Mouse (Mus musculus): Measurements from ENCODE around the gene Lrit3. TPM values are rescaled to one million over a fixed set of nuclear protein-coding genes. Genes with fewer than 3 reads are reported as not detected.
"Not testable (repeated sequence)": the region's sequence is repeated elsewhere in the genome, so short reads cannot be mapped to it uniquely, and the experiment has no call there.

Lrit3 gene
- total and polyA plus RNA-seq, 3 experiments: 0.11 TPM; not detected in 2

- Histone ChIP-seq H3K4me3 (ENCODE audit: low read depth, low read length) (no peak overlapping the region), H3K36me3 (replicated peaks) (no peaks in the 10 kb centered on the region), H3K4me1 (ENCODE audit: insufficient read depth, low read depth, low read length) (no peaks in the 10 kb centered on the region), H3K9me3 (replicated peaks) (no peaks in the 10 kb centered on the region), H3K27me3 (ENCODE audit: insufficient read depth, low read length) (no peaks in the 10 kb centered on the region)
- no peak for ATAC-seq (ENCODE audit: extremely low read depth, insufficient number of reproducible peaks, low FRiP score, poor library complexity, severe bottlenecking)
- DNase-seq (ENCODE audit: low spot score): no peak
- TF ChIP-seq TAL1 (conservative IDR thresholded peaks at IDR 0.05; ENCODE audit: low read depth, low read length): no peak
- no peak for TF ChIP-seq GATA1 (IDR thresholded peaks at IDR 0.05; ENCODE audit: borderline replicate concordance, low read length)
- no peak for TF ChIP-seq POLR2AphosphoS5 (IDR thresholded peaks at IDR 0.05; ENCODE audit: insufficient replicate concordance, low read depth, low read length)
- no peak for TF ChIP-seq CTCF (IDR thresholded peaks at IDR 0.05; ENCODE audit: low read depth, low read length)
- TF ChIP-seq GATA2 (IDR thresholded peaks at IDR 0.05; ENCODE audit: borderline replicate concordance, low read depth, low read length): no peak
These were observed 10.0 kb downstream of the Lrit3 start for GRCm38 (mm10) chr3:129793801-129794200.

- no peaks in the 10 kb centered on the region for H3K27me3 ChIP-seq (ENCODE audit: insufficient read depth, low read length)
- 0 out of 2 replicates have a peak, but pooled peaks cover 5% of the 10 kb centered on the region for H3K9me3 ChIP-seq (replicated peaks)
- H3K4me1 ChIP-seq (ENCODE audit: insufficient read depth, low read depth, low read length): no peaks in the 10 kb centered on the region
- ATAC-seq (ENCODE audit: extremely low read depth, insufficient number of reproducible peaks, low FRiP score, poor library complexity, severe bottlenecking) (no peak), DNase-seq (ENCODE audit: low spot score) (no peak)
- TF ChIP-seq GATA2 (IDR thresholded peaks at IDR 0.05; ENCODE audit: borderline replicate concordance, low read depth, low read length): no peak
- no peaks in the 10 kb centered on the region for H3K36me3 ChIP-seq (replicated peaks)
- no peak overlapping the region for H3K4me3 ChIP-seq (ENCODE audit: low read depth, low read length)
These were observed 21.1 kb downstream of the Lrit3 start for GRCm38 (mm10) chr3:129782746-129783145.

DNA sequence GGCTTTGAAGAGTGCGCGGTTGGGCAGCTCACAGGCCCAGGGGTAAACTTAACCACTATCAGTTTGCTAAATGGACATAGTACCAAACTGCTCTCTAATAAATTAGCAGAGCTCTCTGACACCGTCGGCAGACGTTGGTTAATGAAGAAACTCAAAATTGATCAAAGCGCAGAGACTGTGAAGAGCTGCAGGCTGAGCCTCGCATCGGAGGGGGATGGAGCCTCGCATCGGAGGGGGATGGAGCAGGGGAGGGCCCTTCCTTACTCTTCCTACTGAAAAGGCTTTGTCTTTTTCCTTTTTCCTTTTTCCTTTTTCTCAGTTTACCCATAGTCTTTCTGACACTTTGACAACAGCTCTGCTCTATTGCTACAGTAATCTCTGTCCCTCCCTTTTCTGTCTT is 22.4 kb downstream of the Lrit3 start:
- Histone ChIP-seq H3K27me3 (ENCODE audit: insufficient read depth, low read length) (no peaks in the 10 kb centered on the region), H3K9me3 (replicated peaks) (0 out of 2 replicates have a peak, but pooled peaks cover 5% of the 10 kb centered on the region), H3K4me1 (ENCODE audit: insufficient read depth, low read depth, low read length) (no peaks in the 10 kb centered on the region), H3K4me3 (ENCODE audit: low read depth, low read length) (no peak overlapping the region), H3K36me3 (replicated peaks) (no peaks in the 10 kb centered on the region)
- TF ChIP-seq CTCF (IDR thresholded peaks at IDR 0.05; ENCODE audit: low read depth, low read length): no peak
- TF ChIP-seq GATA1 (IDR thresholded peaks at IDR 0.05; ENCODE audit: borderline replicate concordance, low read length): no peak
- TF ChIP-seq TAL1 (conservative IDR thresholded peaks at IDR 0.05; ENCODE audit: low read depth, low read length): no peak
- DNase-seq (ENCODE audit: low spot score): no peak
- ATAC-seq (ENCODE audit: extremely low read depth, insufficient number of reproducible peaks, low FRiP score, poor library complexity, severe bottlenecking): no peak

GRCm38 (mm10) chr3:129771210-129771609 is 32.6 kb downstream of the Lrit3 start:
- no peak for TF ChIP-seq POLR2AphosphoS5 (IDR thresholded peaks at IDR 0.05; ENCODE audit: insufficient replicate concordance, low read depth, low read length)
- TF ChIP-seq GATA2 (IDR thresholded peaks at IDR 0.05; ENCODE audit: borderline replicate concordance, low read depth, low read length): no peak
- no peak for TF ChIP-seq GATA1 (IDR thresholded peaks at IDR 0.05; ENCODE audit: borderline replicate concordance, low read length)
- TF ChIP-seq CTCF (IDR thresholded peaks at IDR 0.05; ENCODE audit: low read depth, low read length): no peak
- TF ChIP-seq TAL1 (conservative IDR thresholded peaks at IDR 0.05; ENCODE audit: low read depth, low read length): no peak
- Histone ChIP-seq H3K4me1 (ENCODE audit: insufficient read depth, low read depth, low read length) (no peaks in the 10 kb centered on the region), H3K27me3 (ENCODE audit: insufficient read depth, low read length) (peaks cover 2% of the 10 kb centered on the region; the same call in 1 of the 2 replicates), H3K36me3 (replicated peaks) (no peaks in the 10 kb centered on the region), H3K9me3 (replicated peaks) (no peaks in the 10 kb centered on the region), H3K4me3 (ENCODE audit: low read depth, low read length) (no peak overlapping the region)
- DNase-seq (ENCODE audit: low spot score): no peak
- no peak for ATAC-seq (ENCODE audit: extremely low read depth, insufficient number of reproducible peaks, low FRiP score, poor library complexity, severe bottlenecking)

DNA sequence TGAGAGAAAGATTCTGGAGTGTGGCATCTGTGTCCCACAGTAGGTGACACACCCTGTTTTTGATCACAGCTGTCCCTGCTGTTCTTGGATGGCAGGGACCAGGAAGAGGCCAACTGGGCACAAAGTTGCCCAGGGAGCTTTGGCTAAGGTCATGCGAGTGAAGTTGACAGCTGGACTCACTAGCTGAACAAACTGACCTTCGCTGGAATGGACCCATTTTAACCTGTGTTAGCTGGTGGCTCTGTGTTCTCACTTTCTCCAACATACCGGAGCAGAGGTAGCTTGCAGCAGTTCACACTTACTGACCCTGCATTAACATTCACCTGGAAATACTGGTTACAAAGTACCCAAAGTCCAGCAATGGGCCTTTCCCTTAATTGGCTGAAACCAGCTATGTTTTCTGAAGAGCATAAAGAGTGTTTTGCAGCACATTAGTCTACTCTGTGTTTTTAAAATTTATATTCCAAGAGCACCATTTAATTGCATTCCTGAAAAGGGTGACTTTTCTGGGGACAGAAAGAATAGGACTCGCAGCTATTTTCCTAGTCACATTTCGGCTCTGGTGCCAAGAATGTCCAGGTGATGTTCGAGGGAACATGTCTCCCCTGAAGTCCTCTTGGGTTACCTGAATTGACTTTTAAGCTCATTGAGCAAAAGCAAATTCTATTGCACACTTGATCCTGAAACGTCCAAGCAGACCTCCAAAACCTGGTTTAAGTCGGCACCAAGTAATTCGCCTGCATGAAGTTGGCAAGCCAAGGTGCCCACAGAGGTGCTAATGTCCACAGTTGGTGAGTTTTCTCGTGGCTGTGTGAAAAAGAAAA is 36.6 kb downstream of the Lrit3 start:
- H3K4me3 ChIP-seq (ENCODE audit: low read depth, low read length): no peak overlapping the region
- H3K9me3 ChIP-seq (replicated peaks): no peaks in the 10 kb centered on the region
- H3K4me1 ChIP-seq (ENCODE audit: insufficient read depth, low read depth, low read length): no peaks in the 10 kb centered on the region
- peaks cover 2% of the 10 kb centered on the region; the same call in 1 of the 2 replicates for H3K27me3 ChIP-seq (ENCODE audit: insufficient read depth, low read length)
- ATAC-seq (ENCODE audit: extremely low read depth, insufficient number of reproducible peaks, low FRiP score, poor library complexity, severe bottlenecking) (no peak), DNase-seq (ENCODE audit: low spot score) (no peak)
- no peak for TF ChIP-seq GATA1 (IDR thresholded peaks at IDR 0.05; ENCODE audit: borderline replicate concordance, low read length)
- TF ChIP-seq TAL1 (conservative IDR thresholded peaks at IDR 0.05; ENCODE audit: low read depth, low read length): no peak
- TF ChIP-seq POLR2AphosphoS5 (IDR thresholded peaks at IDR 0.05; ENCODE audit: insufficient replicate concordance, low read depth, low read length): no peak
- no peak for TF ChIP-seq GATA2 (IDR thresholded peaks at IDR 0.05; ENCODE audit: borderline replicate concordance, low read depth, low read length)
- TF ChIP-seq CTCF (IDR thresholded peaks at IDR 0.05; ENCODE audit: low read depth, low read length): no peak
- H3K36me3 ChIP-seq (replicated peaks): no peaks in the 10 kb centered on the region

DNA sequence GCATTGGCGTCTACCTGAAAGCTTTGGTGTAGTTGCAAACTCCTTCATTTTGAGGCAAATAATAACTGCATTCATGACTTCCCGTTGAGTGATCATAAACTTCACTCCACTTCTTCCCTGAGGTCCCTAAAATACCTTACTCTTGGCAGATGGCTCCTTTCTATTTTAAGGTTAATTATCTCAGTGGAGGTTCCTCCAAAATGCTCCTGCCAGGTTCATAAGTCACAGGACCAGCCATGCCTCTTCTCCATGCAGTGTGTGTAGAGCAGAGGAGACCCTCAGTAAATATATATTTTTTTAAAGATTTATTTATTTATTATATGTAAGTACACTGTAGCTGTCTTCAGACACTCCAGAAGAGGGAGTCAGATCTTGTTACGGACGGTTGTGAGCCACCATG is 37.7 kb downstream of the Lrit3 start:
- Histone ChIP-seq H3K36me3 (replicated peaks) (no peaks in the 10 kb centered on the region), H3K4me3 (ENCODE audit: low read depth, low read length) (no peak overlapping the region), H3K4me1 (ENCODE audit: insufficient read depth, low read depth, low read length) (no peaks in the 10 kb centered on the region), H3K27me3 (ENCODE audit: insufficient read depth, low read length) (peaks cover 2% of the 10 kb centered on the region; the same call in 1 of the 2 replicates), H3K9me3 (replicated peaks) (no peaks in the 10 kb centered on the region)
- DNase-seq (ENCODE audit: low spot score): no peak
- no peak for ATAC-seq (ENCODE audit: extremely low read depth, insufficient number of reproducible peaks, low FRiP score, poor library complexity, severe bottlenecking)
- TF ChIP-seq TAL1 (conservative IDR thresholded peaks at IDR 0.05; ENCODE audit: low read depth, low read length): no peak
- no peak for TF ChIP-seq GATA1 (IDR thresholded peaks at IDR 0.05; ENCODE audit: borderline replicate concordance, low read length)
- TF ChIP-seq CTCF (IDR thresholded peaks at IDR 0.05; ENCODE audit: low read depth, low read length): no peak
- TF ChIP-seq POLR2AphosphoS5 (IDR thresholded peaks at IDR 0.05; ENCODE audit: insufficient replicate concordance, low read depth, low read length): no peak
- no peak for TF ChIP-seq GATA2 (IDR thresholded peaks at IDR 0.05; ENCODE audit: borderline replicate concordance, low read depth, low read length)

DNA sequence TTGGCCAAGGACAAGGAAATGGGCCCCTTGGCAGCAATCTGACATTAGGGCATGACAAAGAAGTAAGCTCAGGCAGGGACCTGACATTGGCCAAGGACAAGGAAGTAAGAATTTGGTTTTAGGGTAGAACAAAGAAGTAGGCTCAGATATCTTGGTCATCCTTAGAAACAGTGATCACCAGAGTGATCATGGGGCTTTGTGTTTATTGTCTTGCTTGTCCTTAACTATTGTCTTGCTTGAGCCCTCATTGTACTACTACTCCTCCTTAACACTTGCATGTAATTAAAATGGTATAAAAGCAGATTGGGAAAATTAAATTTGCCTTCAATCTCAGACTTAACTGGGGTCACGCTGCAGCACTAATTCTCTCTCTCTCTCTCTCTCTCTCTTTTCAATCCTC is 46.2 kb downstream of the Lrit3 start:
- H3K9me3 ChIP-seq (replicated peaks); H3K36me3 ChIP-seq (replicated peaks); H3K4me1 ChIP-seq (ENCODE audit: insufficient read depth, low read depth, low read length); H3K27me3 ChIP-seq (ENCODE audit: insufficient read depth, low read length); H3K4me3 ChIP-seq (ENCODE audit: low read depth, low read length); ATAC-seq (ENCODE audit: extremely low read depth, insufficient number of reproducible peaks, low FRiP score, poor library complexity, severe bottlenecking); DNase-seq (ENCODE audit: low spot score): not testable (repeated sequence)

Measured in G1E (cell line).